Mouse (Mus musculus): ENCODE results near the gene Ugt1a9. TPM values are rescaled to one million over a fixed set of nuclear protein-coding genes. Genes with fewer than 3 reads are reported as not detected.
"Not testable (repeated sequence)": the region's sequence is repeated elsewhere in the genome, so short reads cannot be mapped to it uniquely, and the experiment has no call there.

The Ugt1a9 gene
- polyA plus RNA-seq, 1 experiment from 2014 or later, result not detected

DNA sequence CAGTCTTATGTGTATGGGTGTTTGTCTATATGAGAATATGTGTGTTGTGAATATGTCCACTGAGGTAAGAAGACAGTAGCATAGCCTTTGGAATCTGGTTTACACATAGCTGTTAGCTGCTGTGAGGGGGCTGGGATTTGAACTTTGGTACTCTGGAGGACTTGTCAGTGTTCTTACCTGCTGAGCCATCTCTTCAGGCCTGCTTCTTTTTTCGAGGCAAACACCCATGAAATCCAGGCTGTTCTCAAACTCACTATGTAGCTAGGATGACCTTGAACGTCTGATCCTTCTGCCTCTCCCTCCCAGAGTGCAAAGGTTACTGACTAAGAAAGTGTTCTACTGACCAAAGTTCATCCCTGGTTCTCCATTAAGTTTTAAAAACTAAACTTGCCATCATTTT is 35.1 kb downstream of the Ugt1a9 start:
- DNase-seq (ENCODE audit: low spot score), result no peak

- not testable (repeated sequence) for DNase-seq (ENCODE audit: low spot score)
These were observed 38.5 kb downstream of the Ugt1a9 start for GRCm38 (mm10) chr1:88109027-88109557.

- DNase-seq (ENCODE audit: low spot score), result not testable (repeated sequence)
These were observed 39.0 kb downstream of the Ugt1a9 start for GRCm38 (mm10) chr1:88109604-88110003.

DNA sequence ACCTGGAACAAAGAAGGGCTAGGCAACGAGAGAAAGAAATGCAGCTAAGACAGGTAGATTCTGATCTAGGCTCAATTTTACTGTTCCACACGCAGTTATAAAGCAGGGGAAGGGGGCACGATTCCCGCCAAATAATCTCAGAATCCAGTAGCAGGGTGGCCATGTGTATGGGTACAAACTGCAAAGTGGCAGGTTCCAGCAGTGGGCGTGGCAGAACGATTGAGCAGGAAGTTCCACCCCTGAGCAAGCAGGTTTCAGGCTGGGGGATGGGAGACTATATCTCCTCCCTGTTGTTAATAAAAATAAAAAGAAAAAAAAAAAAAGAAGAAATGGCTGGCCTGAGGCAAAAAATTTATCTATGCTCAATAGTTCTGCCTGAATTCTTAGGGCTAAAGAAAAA is 42.2 kb downstream of the Ugt1a9 start:
- DNase-seq (ENCODE audit: low spot score), result not testable (repeated sequence)

GRCm38 (mm10) chr1:88120550-88120949 is 50.0 kb downstream of the Ugt1a9 start:
- not testable (repeated sequence) for DNase-seq (ENCODE audit: low spot score)

GRCm38 (mm10) chr1:88121521-88121920 is 50.9 kb downstream of the Ugt1a9 start:
- not testable (repeated sequence) for DNase-seq (ENCODE audit: low spot score)

DNA sequence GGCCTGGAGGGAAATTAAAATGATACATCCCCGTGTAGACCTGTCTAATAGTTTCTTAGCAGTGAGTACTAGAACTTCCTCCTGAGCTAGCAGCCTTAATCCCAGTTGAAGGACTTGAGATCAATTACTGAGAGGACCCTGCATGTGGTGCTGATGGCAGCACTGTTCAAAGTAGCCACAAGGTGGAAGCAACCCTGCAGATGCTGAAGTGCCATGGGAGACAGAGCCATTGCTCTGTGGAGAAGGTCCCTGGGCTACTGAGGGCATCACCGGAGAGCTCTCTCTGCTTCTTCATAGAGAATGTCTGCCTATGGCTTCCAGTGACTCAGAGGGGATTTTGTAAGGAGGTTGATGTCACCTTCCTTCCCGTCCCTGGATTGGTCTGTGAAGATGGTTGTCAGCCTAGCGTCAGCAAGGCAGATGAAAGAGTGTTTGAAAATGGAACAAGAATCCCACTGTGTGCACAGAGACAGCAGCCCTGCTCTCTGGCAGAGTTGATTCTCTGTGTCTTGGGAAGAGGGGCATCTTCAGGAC is 55.3 kb downstream of the Ugt1a9 start:
- DNase-seq (ENCODE audit: low spot score), result not testable (repeated sequence)

DNA sequence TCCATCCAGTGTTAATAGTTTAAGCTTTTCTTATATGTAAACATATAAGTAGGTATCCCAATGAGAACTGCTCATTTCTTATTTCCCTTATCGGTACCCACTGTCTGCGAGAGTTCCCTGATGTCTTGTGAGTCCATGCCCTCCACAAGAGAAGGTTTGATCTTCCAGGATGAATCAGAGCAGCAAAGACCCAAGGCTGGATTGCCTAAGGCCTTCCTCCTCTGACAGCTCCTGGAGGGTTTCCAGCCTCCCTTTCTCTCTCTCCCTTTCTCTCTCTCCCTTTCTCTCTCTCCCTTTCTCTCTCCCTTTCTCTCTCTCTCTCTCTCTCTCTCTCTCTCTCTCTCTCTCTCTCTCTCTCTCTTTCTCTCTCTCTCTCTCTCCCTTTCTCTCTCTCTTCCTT is 58.5 kb downstream of the Ugt1a9 start:
- DNase-seq (ENCODE audit: low spot score), result not testable (repeated sequence)

GRCm38 (mm10) chr1:88130223-88130622 is 59.6 kb downstream of the Ugt1a9 start:
- DNase-seq (ENCODE audit: low spot score), result not testable (repeated sequence)

GRCm38 (mm10) chr1:88133908-88134456 is 63.4 kb downstream of the Ugt1a9 start:
- no peak for DNase-seq (ENCODE audit: low spot score)

DNA sequence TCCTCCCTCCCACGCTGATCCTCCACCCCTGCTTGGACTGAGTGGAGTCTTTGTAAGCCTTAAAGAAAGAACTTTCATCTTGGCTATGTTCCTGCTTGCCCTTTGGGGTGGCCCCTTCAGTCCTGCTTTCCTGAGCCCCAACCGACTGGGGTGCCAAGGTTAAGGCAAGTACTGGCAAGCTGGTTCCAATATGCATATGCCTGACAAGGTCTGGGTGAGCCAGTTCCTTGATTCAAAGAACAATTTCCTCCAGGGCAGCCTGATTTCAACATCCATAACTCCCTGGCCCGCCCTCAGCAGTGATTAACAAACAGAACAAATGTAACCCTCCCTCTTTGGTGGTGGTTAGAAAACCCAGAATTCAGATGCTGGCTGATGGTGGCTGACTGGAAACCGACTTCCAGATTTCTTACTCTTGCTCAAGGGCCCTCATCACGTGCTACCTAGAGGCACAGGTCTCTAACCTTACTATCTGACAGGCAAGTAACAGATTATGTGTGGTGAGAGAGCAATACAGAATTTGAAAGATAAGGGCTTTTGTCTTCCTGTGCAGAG is 63.9 kb downstream of the Ugt1a9 start, which contains the start of gene Ugt1a6a:
Gene Ugt1a6a (plus strand): TSS at position 353 of the 555 bp plus-strand sequence.
- DNase-seq (ENCODE audit: low spot score), result not testable (repeated sequence)

DNA sequence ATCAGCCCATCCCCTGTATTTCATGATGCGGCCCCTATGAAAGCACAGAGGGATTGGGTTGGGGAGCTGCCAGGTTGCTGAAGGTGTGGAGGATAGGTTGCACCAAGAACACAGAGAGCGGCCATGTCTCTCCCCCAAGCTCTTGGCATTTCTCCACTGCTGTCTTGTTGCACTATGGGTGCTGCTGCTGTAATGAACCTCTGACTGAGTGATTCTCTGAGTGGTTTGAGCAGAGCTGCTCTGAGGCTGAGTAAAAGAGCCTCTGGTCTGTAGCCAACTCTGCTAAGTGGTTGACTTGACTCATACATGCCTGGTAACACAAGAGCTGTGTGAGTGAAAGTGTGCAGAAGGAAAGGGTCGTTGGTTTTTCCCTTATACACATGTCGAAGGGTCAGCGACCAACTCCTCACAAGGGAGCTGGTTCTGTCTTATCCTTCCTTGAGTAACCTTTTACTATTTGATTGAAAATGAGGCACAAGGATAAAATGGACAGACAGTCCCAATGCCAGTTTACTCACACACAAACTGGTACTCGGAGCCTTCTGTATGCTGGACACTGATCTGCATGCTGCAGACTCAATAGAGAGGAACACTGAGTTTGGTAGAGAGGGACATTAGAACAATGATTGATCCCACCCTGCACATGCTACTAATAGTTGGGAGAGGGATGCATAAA is 64.8 kb downstream of the Ugt1a9 start:
- DNase-seq (ENCODE audit: low spot score), result not testable (repeated sequence)

GRCm38 (mm10) chr1:88136646-88137045 is 66.0 kb downstream of the Ugt1a9 start:
- no peak for DNase-seq (ENCODE audit: low spot score)

DNA sequence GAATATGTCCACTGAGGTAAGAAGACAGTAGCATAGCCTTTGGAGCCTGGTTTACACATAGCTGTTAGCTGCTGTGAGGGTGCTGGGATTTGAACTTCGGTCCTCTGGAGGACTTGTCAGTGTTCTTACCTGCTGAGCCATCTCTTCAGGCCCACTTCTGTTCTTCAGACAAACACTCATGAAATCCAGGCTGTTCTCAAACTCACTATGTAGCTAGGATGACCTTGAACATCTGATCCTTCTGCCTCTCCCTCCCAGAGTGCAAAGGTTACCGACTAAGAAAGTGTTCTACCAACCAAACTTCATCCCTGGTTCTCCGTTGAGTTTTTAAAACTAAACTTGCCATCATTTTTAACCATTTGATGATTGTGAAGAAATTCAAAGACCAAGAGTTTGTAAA is 66.7 kb downstream of the Ugt1a9 start:
- no peak for DNase-seq (ENCODE audit: low spot score)

DNA sequence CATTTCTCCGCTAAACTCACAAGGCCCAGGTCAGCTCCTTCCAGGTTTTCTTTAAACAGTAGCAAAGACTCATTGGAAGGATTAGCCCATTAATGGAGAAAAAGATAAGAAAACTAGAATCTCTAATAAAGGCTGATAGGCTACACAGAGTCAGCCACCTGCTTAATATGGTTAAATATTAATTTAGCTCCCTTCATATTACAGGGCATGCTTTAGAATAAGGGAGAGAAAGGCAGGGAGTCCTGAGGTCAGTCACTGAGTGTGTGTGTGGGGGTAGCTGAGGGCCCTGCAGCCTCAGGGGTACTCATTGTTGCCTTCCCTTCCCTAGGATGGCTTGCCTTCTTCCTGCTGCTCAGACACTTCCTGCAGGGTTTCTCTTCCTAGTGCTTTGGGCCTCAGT is 67.5 kb downstream of the Ugt1a9 start:
- no peak for DNase-seq (ENCODE audit: low spot score)

GRCm38 (mm10) chr1:88140492-88140891 is 69.9 kb downstream of the Ugt1a9 start:
- not testable (repeated sequence) for DNase-seq (ENCODE audit: low spot score)

- peak; percentile 39 for DNase-seq (ENCODE audit: low spot score)
These were observed 73.5 kb downstream of the Ugt1a9 start for GRCm38 (mm10) chr1:88143966-88144675.

DNA sequence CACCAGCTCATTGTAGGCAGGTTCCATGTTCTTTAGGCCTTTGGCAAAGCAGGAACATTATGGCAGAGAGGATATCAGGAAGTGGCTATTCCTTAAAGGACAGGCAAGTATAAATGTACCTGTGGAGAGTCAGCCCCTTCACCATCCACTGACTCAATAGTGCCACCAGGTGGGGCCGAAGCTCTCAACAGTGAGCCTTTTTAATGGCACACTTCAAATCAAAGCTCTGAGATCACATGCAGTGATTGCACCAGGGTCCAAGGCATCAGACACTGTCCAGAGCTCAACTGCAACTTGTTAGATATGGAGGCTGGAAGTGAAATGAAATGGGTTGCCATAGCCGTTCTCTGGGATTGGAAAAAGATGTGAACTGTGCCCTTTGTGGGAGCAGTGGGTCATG is 74.7 kb downstream of the Ugt1a9 start:
- DNase-seq (ENCODE audit: low spot score), result not testable (repeated sequence)

GRCm38 (mm10) chr1:88150133-88150532 is 79.5 kb downstream of the Ugt1a9 start:
- DNase-seq (ENCODE audit: low spot score), result not testable (repeated sequence)

- DNase-seq (ENCODE audit: low spot score), result no peak
These were observed 87.8 kb downstream of the Ugt1a9 start for GRCm38 (mm10) chr1:88158430-88158829.

GRCm38 (mm10) chr1:88165711-88166110 is 95.1 kb downstream of the Ugt1a9 start, which contains the start of gene Ugt1a5:
TSS of gene Ugt1a5 (plus strand) at chr1:88166012.
- no peak for DNase-seq (ENCODE audit: low spot score)

Data from thymus, postnatal 0 days (tissue).